ENCODE assay signal across 8 mouse cellular contexts in genomic region chr4:136892811-136893210, GRCm38 (mm10). TPM values are rescaled to one million over a fixed set of nuclear protein-coding genes. Genes with fewer than 3 reads are reported as not detected.
A peak's percentile ranks its signal among the peaks of the same experiment; 100 is the strongest.
DNase-seq lines count a peak whose midpoint lies in the region; ATAC-seq and TF ChIP-seq lines count a peak whose summit lies in the region.

TSS of gene C1qc (minus strand) at chr4:136893065.

- H3K36me3 ChIP-seq in heart, embryonic 11.5 days (ENCODE audit: control insufficient read depth, insufficient read depth, low read length) = no peaks in the 10 kb centered on the region
- no peaks in the 10 kb centered on the region for H3K36me3 ChIP-seq in intestine, postnatal 0 days (ENCODE audit: control insufficient read depth, insufficient read depth)

- no peak within 1 kb of the TSS for H3K27ac ChIP-seq in heart, embryonic 11.5 days (ENCODE audit: low read depth, low read length)
- H3K27ac ChIP-seq in intestine, postnatal 0 days (ENCODE audit: low read depth, low read length) = no peak within 1 kb of the TSS

- no peak within 1 kb of the TSS for H3K4me2 ChIP-seq in heart, embryonic 11.5 days
- no peak within 1 kb of the TSS for H3K4me2 ChIP-seq in intestine, postnatal 0 days (replicated peaks; ENCODE audit: low read depth)

- peak; percentile 36 to 71 for DNase-seq in heart, adult 18-20 months
- peak; percentile 25 for DNase-seq in adrenal gland, adult 2 months
- DNase-seq in gastrocnemius, postnatal 4 days (ENCODE audit: low spot score in 2 of 2) = no peak
- no peak for DNase-seq in MN1 (ENCODE audit: low spot score)
- DNase-seq in spleen, postnatal 4 days (ENCODE audit: low spot score in 2 of 2) = no peak

- H3K4me1 ChIP-seq in heart, embryonic 11.5 days (ENCODE audit: control insufficient read depth, insufficient read depth, low read length) = no peaks in the 10 kb centered on the region
- no peaks in the 10 kb centered on the region for H3K4me1 ChIP-seq in intestine, postnatal 0 days (replicated peaks; ENCODE audit: control insufficient read depth, insufficient read depth, low read length)

- H3K27me3 ChIP-seq in heart, embryonic 11.5 days (ENCODE audit: control insufficient read depth, insufficient read depth, low read length) = peaks cover 71% of the 10 kb centered on the region
- H3K27me3 ChIP-seq in intestine, postnatal 0 days (replicated peaks; ENCODE audit: control insufficient read depth, insufficient read depth, low read length) = peaks cover 18% of the 10 kb centered on the region; the same call in 1 of the 2 replicates

- TF ChIP-seq CTCF in intestine, postnatal 0 days (IDR thresholded peaks at IDR 0.05; ENCODE audit: low read depth) = no peak

- H3K9ac ChIP-seq in heart, embryonic 11.5 days (ENCODE audit: low read depth, low read length) = no peak within 1 kb of the TSS
- H3K9ac ChIP-seq in intestine, postnatal 0 days (ENCODE audit: low read depth, low read length) = no peak within 1 kb of the TSS

- no peak within 1 kb of the TSS for H3K4me3 ChIP-seq in heart, embryonic 11.5 days (ENCODE audit: low read depth, low read length)
- no peak within 1 kb of the TSS for H3K4me3 ChIP-seq in intestine, postnatal 0 days (ENCODE audit: low read depth, low read length)

- no peaks in the 10 kb centered on the region for H3K9me3 ChIP-seq in heart, embryonic 11.5 days (replicated peaks; ENCODE audit: control insufficient read depth, low read length)
- no peaks in the 10 kb centered on the region for H3K9me3 ChIP-seq in intestine, postnatal 0 days (ENCODE audit: control insufficient read depth)

- 56% methylated on average over 5 of the region's 5 CpGs for WGBS in heart, embryonic 11.5 days (ENCODE audit: insufficient replicate concordance)
- 54% methylated on average over 5 of the region's 5 CpGs for WGBS in intestine, postnatal 0 days

- no peak for ATAC-seq in heart, embryonic 11.5 days (replicated peaks; ENCODE audit: insufficient number of reproducible peaks, low FRiP score, low TSS enrichment)
- ATAC-seq in intestine, postnatal 0 days = 0 out of 2 replicates have a peak, but pooled peaks have one; percentile 11
- peak; percentile 35 for ATAC-seq in megakaryocyte, adult 5-6 weeks (ENCODE audit: poor library complexity, severe bottlenecking)

RNA-seq across cellular contexts. Expression of gene C1qc, which starts in this region (rescaled TPM):
- total RNA-seq in heart, adult 18-20 months (2021) = 10 to 100 TPM; 36.9 to 41.6 TPM
- polyA plus RNA-seq in heart, embryonic 11.5 days (2014; fragmentation: Nextera tagmentation; extraction: Ambion mirVana) = 7.1 and 7.4 TPM in 2 replicates
- 10 to 100 TPM; 49.0 to 62.2 TPM for total RNA-seq in adrenal gland, adult 2 months (2021)
- 195 and 204 TPM in 2 replicates for polyA plus RNA-seq in adrenal gland, adult 2 months (2012; rRNA removed)
- 10 to 100 TPM; 32.7 to 33.5 TPM for total RNA-seq in gastrocnemius, postnatal 4 days (2021)
- polyA plus RNA-seq in intestine, postnatal 0 days (2015; fragmentation: Nextera tagmentation; extraction: Ambion mirVana) = 42.5 and 42.9 TPM in 2 replicates
- total RNA-seq in megakaryocyte, adult 5-6 weeks (2015) = 0.98 and 1.4 TPM in 2 replicates
- total RNA-seq in megakaryocyte, adult 5-6 weeks (2017) = 0.53 and 0.62 TPM in 2 replicates

Comparison
In these comparisons a context has a peak if more than half of its experiments do, and no peak if none do; other contexts are left out.
1. RNA of gene C1qc (total RNA-seq): 49.0 to 62.2 TPM in adrenal gland, adult 2 months, 36.9 to 41.6 TPM in heart, adult 18-20 months and 32.7 to 33.5 TPM in gastrocnemius, postnatal 4 days; 0.53 to 1.4 TPM in megakaryocyte, adult 5-6 weeks; every median in the first group is over 10 times any median in the second.
2. DNase-seq: peak in heart, adult 18-20 months (2 of 2) and adrenal gland, adult 2 months (single experiment); none in gastrocnemius, postnatal 4 days (0 of 2), MN1 (single experiment) and spleen, postnatal 4 days (0 of 2).